Mouse (Mus musculus): Measurements from ENCODE around the gene Tmem205. TPM values are rescaled to one million over a fixed set of nuclear protein-coding genes. Genes with fewer than 3 reads are reported as not detected.

Tmem205 gene
- total RNA-seq, 2 experiments from 2014 or later, result 35.7 to 37.0 TPM

GRCm38 (mm10) chr9:21918035-21918592 lies 9.2 kb downstream of the Tmem205 start, which contains the start of gene Rab3d:
TSS of gene Rab3d (minus strand) at chr9:21918192.
- DNase-seq (ENCODE audit: low spot score in 2 of 2), result peak; percentile 84 to 90

GRCm38 (mm10) chr9:21917493-21918034 lies 9.8 kb downstream of the Tmem205 start:
- peak; percentile 85 to 87 for DNase-seq (ENCODE audit: low spot score in 2 of 2)

DNA sequence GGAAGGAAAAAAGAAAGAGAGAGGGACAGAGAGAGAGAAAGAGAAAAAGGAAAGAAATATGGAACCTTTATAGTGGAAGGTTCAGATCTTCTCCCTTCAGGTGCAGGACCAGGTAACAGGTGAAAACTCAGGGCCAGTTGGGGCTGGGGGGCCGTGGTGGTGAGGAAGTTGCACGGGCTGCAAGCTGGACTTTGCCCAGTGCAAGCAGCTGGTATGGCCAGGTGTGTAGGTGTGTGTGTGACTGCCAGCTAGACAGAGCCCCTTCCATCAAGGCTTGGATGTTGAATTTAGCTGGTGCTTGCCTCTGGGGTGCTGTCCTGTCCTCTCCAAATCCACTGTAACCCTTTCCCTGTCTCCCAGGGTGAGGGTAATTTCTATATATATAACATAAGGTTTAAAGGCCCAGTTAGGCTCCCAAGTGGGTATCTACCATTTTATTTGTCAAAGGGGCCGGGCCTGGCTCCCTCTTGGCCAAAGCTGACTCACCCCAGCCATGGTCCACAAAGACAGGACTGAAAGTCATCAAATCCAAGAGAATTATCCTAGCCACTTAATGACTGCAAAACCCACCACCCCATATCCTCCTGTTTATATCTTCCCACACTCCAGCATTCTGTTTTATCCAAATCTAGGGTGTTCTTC lies 10.4 kb downstream of the Tmem205 start:
- DNase-seq (ENCODE audit: low spot score in 2 of 2), result peak in 1 of 2 experiments; percentile 37

DNA sequence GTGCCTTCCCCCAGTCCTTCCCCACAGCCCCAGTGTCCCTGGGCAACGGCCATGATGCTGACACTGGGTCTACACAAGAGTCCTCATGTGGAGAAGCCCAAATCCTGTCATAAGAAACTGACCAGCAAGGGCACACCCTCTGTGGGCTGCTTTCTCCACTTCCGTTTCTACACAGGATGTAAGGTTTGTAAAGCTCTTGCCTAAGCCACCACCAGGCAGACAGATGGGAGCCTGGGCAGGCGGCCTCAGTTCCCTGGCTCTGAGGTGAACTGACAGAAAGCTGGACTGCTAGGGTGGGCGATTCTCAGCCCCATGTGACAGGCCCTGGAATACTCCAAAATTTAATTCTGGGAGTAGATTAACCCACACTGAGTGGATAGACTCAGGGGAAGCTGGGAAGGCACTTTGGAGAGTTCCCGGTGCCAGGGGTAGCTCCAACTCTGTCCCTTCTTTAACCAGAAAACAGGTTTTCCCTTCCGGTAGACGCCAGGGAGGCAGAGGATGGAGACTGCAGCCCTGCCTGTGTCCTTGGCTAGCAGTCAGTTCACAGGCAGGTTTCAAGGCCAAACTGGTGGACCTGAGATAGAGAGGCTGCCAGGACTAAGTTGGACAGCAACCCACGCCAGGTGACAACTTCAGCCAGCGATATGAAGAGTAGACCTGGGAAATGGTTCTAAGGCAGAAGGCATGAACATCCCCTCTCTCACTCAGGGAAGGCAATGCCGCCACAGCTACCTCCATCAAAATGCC lies 17.7 kb downstream of the Tmem205 start:
- DNase-seq (ENCODE audit: low spot score in 2 of 2), result no peak

- DNase-seq (ENCODE audit: low spot score in 2 of 2), result no peak
Measured at GRCm38 (mm10) chr9:21908216-21908615, 19.1 kb downstream of the Tmem205 start.

DNA sequence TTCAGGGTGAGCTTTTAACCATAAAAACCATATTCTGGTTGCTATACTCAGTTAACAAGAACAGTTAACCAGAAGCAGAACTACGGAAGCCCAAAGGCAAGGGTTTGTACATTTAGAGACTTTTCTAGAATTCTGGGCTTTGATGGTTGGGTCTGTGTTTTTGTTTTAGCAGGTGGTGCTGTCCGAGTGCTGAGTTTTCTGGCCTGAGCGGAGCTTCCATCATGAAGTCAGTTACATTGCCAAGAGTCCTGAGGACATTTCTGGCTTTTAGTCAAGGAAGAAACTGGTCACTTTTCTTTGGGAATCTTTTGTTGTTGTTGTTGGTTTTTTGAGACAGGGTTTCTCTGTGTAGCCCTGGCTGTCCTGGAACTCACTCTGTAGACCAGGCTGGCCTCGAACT lies 23.3 kb downstream of the Tmem205 start:
- no peak for DNase-seq (ENCODE audit: low spot score in 2 of 2)

DNA sequence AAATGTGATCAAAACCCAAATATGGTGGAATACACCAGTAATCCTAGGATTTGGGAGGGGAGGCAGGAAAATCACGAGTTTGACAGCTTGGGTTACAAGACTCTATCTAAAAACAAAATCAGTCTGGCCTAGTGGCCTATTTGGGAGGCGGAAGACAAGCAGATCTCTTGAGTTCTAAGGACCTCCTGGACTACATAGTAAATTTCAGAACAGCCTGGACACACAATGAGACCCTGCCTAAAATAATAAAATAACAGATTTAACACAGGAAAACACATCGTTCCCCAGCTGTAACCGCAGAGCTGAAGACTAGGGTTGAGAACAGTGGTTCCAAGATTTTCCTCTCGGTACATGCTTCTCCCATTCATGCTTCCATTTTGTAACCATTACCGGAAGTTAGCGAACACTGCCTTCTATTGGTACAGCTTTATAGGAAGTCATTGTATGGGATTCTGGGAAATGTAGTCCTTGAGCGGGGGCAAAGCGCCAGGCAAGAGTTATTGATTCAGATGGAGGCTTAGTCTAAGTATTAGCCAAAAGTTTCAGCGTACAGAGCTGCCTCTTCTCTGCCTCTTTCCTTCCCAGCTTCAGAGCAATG lies 26.0 kb downstream of the Tmem205 start:
- peak; percentile 66 to 88 for DNase-seq (ENCODE audit: low spot score in 2 of 2)

- DNase-seq (ENCODE audit: low spot score in 2 of 2), result no peak
Measured at GRCm38 (mm10) chr9:21889229-21889628, 38.1 kb downstream of the Tmem205 start.

DNA sequence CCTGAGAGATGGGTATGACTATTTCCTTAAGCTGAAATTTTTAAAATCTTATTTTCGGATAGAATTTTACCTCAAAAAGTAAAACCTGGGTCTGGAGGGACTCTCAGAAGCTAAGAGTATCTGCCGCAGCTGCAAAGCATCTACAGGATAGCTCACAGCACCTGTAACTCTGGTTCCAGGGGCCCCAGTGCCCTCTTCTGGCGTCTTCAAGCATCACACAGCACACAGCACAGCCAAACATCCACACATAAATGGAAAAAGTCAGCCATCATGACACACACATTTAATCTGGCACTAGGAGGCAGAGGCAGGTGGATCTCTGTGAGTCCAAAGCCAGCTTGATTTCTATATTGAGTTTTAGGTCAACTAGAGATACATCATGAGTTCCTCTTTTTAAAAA lies 50.8 kb downstream of the Tmem205 start:
- DNase-seq (ENCODE audit: low spot score in 2 of 2), result no peak

DNA sequence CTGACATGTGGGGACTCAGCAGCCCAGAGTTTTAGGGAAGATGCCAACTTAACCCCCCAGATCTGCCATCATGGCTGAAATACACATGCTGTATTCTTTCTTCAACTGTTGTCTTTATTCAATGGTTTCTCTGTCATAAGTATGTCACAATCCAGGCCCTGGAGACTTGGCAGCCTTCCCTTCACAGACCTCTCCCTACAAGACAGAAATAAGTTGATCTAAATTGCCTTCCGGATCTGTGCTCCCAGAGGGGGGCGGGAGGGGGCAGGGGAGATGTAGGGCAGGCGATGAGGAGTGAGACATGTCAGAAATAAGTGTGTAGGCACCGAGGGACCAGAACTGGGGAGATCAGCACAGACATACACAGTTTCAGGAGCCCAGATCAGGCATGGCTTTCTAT lies 55.2 kb downstream of the Tmem205 start:
- DNase-seq (ENCODE audit: low spot score in 2 of 2), result no peak

Other genes starting within 250 kb of the Tmem205 start
- 10 to 100 TPM; 20.2 to 21.0 TPM for gene Ldlr, start 204.1 kb downstream of the Tmem205 start, total RNA-seq (2021)
- 1 to 10 TPM; 2.1 to 4.0 TPM for gene Spc24, start 167.3 kb downstream of the Tmem205 start, total RNA-seq (2021)
- gene Kank2, start 128.8 kb downstream of the Tmem205 start, total RNA-seq (2021), result 1 to 10 TPM; 7.1 to 7.8 TPM
- gene Angptl8, start 92.0 kb downstream of the Tmem205 start, total RNA-seq (2021), result not detected
- gene Dock6, start 74.9 kb downstream of the Tmem205 start, total RNA-seq (2021), result 10 to 100 TPM; 24.5 to 24.7 TPM
- gene Rab3d, start 9.4 kb downstream of the Tmem205 start, total RNA-seq (2021), result 10 to 100 TPM; 22.6 to 24.2 TPM
- gene Ccdc159, start 85 bp downstream of the Tmem205 start, total RNA-seq (2021), result 10 to 100 TPM; 13.8 to 14.2 TPM
- gene Plppr2, start 9.5 kb upstream of the Tmem205 start, total RNA-seq (2021), result 100 to 1,000 TPM; 350 to 352 TPM
- 10 to 100 TPM; 14.4 to 15.2 TPM for gene Swsap1, start 28.2 kb upstream of the Tmem205 start, total RNA-seq (2021)
- 1 to 10 TPM; 2.6 to 3.3 TPM for gene Epor, start 36.0 kb upstream of the Tmem205 start, total RNA-seq (2021)
- gene Rgl3, start 61.9 kb upstream of the Tmem205 start, total RNA-seq (2021), result 1 to 10 TPM; 1.2 to 1.3 TPM
- 1 to 10 TPM; 6.1 to 6.8 TPM for gene Ccdc151, start 75.1 kb upstream of the Tmem205 start, total RNA-seq (2021)
- gene Prkcsh, start 75.2 kb upstream of the Tmem205 start, total RNA-seq (2021), result 100 to 1,000 TPM; 105 to 110 TPM
- gene Elavl3, start 124.5 kb upstream of the Tmem205 start, total RNA-seq (2021), result 100 to 1,000 TPM; 176 to 178 TPM
- 1 to 10 TPM; 1.5 to 2.8 TPM for gene Gm49318, start 143.7 kb upstream of the Tmem205 start, total RNA-seq (2021)
- 10 to 100 TPM; 19.4 to 22.7 TPM for gene Zfp653, start 143.8 kb upstream of the Tmem205 start, total RNA-seq (2021)
- 10 to 100 TPM; 42.4 to 45.7 TPM for gene Ecsit, start 157.9 kb upstream of the Tmem205 start, total RNA-seq (2021)
- 1 to 10 TPM in 1 of 2 experiments, under 1 TPM in 1; 0.45 to 1.4 TPM for gene Cnn1, start 171.7 kb upstream of the Tmem205 start, total RNA-seq (2021)
- 10 to 100 TPM; 57.0 to 58.0 TPM for gene Elof1, start 189.6 kb upstream of the Tmem205 start, total RNA-seq (2021)
- under 1 TPM; 0.44 to 0.86 TPM for gene Acp5, start 208.2 kb upstream of the Tmem205 start, total RNA-seq (2021)
- 10 to 100 TPM; 49.1 to 51.0 TPM for gene Pigyl, start 229.3 kb upstream of the Tmem205 start, total RNA-seq (2021)

Data from layer of hippocampus, postnatal 14 days (tissue).